Mouse (Mus musculus) right cerebral cortex, adult 2 months (tissue): ENCODE data around the gene Eef1akmt1.

Experiments used
- DNase-seq, 2 experiments: peaks; one replicate each; pipeline ENCODE4 v3.0.0; 2021 to 2022; ENCODE audit warnings: low spot score in 2 of 2

Gene Eef1akmt1

DNA sequence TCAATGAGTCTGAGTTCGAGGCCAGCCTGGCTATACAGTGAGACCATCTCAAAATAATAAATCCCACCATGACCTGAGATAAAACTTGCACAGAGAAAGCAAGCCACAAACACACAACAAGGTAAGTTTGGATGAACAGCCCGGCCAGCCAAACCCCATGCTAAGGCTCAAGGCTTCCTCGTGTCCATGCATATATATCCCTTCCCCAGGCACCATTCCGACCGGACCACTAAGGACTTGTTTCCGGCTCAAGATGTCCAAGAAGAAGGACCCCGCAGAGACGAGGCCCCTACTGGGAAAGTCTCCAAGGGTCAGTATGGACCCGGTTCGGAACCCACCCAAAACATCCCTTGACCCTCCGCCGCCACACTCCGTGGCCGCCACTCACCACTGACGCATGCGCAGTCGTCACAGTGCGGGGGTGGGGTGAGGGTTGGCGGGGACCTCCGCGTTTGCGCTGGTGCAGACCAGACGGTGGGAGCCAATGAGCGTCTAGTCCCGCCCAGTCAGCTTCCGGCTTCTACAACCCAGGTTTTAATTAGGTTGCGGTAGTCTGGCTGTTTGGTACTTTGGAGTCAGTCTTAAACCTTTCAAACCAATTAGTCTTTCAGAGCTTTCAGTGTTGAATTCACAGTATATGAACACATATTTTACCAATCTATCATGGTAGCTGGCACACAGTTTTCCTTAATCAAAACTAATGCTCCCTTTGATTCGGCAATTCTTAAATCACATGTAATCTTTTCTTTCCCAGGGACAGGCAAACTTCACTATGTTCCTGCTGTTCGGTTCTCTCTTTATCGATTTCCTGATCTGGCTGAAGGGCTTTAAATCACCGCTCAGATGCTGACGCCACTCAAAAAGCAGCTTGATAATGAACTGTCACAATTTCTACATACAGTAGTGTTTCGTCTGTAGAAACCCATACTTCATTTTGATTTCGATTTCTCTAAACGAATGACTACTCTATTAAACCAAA, at the start of gene Eef1akmt1:
Gene Eef1akmt1 (minus strand): TSS at position 458 of the 979 bp plus-strand sequence.
- DNase-seq, result peak; percentile 94 to 98

DNA sequence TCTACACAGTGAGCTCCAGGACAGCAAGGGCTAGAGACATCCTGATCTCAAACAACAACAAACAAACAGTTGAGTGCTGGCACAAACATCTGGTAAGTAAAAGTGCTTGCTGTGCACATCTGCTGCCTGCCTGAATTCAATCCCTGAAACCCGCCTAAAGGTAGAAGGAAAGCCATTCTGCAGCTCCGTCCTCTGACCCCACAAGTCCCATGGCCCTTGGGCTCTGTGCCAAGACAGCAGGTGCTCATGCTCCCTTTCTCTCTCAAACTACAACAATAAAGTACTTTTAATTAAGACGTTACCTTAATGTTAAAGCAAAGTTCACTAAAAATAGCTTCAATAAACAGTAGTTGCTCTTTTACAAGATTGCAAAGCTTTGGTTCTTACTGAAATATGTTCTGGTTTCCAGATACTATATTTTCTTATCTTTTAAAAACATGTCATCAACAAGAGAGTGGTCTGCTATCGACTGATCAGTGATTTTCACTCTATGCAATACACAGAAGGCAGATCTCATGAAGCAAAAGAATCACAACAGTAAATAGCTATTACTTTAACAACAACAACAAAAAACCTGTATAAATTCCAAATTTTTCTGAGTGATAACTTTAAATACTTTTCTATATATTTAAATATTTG, 49.3 kb upstream of the Eef1akmt1 start:
- no peak for DNase-seq

DNA sequence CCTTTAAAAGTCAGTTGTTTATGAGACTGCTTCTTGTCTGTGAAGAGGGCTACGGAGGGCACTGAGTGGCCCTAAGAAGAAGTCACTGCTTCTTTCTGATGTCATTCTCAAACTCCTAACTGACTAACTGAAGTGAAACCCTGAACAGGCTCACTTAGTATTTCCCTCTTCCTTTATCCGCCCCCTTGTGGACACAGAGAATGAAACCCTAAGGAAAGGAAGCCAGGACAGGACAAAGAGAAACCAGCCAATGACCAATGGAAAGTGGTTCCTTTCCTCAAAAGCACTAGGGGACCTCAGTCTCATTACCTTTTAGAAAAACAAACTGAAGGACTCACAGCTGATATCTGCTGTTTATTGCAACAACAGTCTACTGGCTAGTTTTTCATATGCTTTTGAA, 48.1 kb upstream of the Eef1akmt1 start:
- DNase-seq, result peak in 1 of 2 experiments; percentile 25

DNA sequence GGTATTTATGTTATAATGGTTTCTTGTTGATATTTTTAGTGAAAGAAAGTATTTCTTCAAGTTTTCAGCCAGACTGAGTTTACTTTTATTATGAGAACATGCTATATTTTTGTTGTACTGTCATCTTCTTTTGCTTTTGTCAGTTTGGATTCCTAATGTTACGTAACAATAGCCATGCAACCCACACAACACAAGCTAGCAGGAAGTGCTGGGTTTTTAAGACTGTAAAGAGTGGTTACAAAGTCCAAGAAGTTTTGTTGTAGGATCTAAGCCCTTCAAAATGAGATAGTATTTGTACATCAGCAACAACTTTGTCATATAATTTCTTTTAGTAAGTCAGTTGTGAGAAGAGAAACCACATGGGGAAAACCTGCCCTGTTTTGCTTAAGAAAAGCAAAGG, 46.3 kb upstream of the Eef1akmt1 start:
- DNase-seq, result no peak

DNA sequence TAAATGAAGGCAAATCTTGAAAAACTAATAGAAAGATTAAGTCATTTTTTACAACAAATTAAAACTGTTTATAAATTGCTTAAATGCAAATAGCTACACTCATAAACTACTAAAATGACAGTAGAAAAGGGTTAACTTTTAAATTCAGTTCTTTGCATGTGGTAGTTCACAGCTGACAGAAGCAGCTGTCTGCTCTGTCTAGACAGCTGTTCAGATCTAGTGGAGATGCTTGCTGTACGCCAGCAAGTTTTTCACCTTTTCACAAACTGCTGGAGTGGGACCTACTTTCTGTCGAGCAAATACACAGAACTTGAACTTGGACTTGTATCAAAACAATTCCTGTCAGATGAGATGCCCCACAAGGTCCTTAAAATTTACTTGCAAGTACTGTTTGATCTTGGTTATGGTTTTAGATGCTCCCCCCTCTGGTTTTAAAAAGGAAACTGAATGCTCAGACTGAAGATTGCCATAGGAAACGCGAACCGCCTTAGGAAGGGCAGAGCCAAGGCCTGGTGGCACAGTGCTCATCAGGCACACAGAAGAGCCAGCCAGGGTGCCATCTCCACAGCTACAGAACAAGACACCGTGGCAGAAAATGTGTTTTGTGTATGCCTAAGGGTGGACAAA, 45.0 kb upstream of the Eef1akmt1 start:
- DNase-seq, result no peak

DNA sequence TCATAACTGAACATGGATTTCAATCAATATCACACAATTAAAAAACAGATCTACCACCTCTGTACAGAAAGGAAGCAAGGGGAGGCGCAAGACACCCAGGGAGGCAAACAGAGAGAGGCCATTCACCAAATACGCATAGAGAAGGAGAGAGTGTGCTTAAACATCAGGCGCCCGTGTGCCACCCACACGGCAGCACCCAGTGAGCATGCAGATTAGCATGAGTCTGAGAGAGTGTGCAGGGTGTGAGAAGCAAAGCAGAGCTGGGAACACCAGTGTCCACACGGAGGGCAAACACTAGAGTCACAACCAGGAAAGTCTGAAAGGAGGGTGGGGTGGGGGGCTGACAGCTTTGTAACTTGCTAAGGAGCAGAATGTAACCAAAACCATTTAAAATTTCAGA, 44.4 kb upstream of the Eef1akmt1 start:
- no peak for DNase-seq

DNA sequence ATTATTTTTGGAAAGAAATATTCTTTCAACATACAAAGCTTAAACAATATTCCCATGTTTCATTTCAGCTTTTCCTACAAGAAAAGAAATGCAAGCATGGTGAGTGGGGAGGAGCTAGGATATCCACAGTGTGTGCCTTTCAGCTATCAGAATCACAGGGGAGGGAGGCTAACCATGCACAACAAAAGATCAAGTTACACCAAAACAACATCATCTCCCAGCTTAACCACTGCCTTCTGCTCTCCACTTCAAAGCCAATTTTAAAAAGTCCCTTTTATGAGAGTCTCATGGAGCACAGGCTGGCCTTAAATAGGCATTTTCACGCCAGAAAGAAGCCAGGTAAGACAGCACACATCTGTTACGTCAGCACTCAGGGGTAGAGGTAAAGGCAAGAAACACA, 39.6 kb upstream of the Eef1akmt1 start:
- DNase-seq, result no peak

DNA sequence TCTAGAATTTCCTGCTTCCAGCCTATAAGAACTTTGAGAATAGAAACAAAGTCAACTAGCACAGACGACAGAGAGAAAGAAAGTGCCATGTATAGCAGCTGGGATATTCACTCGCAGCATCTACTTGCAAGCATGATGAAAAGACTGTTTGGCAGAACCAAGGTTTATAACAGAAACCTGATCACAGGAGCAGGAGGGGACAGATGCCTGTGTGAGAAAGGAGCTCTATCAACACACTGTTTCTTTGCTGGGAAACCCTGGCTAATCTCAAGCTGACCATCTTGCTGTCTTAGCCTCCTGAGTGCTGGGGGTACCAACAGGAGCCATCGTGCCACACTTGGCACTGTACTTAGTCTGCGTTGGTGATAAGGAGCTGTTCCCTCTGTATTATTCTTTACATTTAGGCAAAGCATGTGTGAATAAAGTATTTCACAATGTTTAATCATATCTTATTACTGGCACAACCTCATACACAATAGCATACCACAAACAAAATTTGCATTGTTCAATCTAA, 38.5 kb upstream of the Eef1akmt1 start:
- DNase-seq, result no peak

DNA sequence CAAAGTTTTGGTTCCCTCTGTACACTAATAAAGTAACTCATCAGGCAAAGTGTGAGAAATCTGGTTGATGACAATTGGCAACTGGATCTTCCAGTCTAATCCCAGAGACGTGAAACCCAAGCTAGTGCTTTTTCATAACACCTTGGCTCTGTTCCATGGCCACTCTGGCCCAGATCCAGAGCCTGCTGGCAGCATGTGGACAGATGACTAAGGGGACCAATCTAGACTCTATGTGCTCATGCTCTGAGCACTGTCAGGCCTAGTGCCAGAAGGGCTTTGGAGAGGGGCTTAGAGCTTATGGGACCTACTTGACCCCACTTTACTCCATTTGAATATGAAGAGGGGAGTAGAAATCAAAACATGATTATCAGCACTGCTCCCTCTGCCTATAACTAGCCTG, 36.1 kb upstream of the Eef1akmt1 start:
- peak; percentile 84 for DNase-seq

DNA sequence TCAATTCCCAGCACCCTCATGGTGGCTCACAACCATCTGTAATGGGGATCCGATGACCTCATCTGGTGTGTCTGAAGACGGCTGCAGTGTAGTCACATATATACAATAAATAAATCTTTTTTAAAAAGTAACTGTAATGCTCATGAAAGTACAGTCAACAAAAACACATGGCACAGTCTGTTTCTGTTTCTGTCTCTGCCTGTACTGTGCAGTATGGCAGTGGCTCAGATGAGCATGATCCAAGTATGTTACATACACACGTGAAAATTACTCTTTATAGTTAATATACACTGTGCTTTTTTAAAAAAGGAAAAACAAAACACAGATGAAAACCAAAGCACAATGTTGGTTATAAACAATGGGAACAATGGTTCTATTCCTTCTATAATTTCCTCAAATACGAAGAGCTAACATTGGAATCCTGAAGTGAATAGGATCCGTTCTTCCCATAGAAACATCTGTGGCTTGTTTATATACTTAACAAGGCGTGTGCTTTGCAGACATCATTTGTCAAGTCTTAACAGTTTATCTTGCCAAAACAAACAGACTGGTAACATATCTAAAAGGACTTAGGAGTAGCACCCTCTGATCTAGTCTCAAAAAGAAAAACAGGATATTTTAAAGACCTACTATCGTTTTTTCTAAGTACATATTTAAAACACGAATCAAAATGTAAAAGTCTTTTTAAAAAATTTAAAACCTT, 35.4 kb upstream of the Eef1akmt1 start:
- DNase-seq, result no peak

DNA sequence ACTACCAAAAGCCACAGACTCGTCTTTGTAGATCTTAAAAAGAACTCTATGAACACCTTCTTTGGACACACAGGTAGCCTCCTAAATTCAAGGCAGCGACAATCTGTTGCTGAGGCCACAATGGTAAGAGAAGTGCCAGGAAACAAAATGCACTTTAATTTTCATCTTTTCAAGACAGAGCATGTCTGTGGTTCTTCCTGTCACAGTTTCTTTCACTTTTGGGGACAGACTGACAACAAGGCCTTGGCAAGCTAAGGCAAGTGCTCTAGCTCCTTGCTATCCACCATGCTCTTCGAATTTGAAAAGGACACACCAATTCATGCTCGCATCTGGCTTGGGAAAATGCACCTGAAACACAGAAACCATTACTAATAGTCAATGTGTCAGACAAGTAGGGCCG, 21.9 kb upstream of the Eef1akmt1 start:
- no peak for DNase-seq

DNA sequence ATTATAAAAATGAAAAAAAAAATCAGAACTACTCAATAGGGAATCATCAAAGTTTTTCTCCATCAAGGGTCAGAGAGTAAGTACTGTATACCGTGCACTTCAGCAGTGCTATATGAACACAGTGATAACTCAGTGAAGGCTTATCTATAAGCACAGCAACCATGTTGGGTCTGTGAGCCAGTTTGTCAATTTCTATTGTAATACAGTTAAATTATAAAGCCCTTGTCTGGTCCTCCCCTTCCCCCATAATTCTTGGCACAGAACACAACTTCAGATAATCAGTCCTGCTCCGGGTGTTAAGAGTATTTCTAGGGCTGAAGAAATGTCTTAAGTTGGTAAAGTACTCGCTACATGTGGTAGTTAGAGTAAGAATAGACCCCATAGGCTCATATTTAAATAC, 20.4 kb upstream of the Eef1akmt1 start:
- no peak for DNase-seq

DNA sequence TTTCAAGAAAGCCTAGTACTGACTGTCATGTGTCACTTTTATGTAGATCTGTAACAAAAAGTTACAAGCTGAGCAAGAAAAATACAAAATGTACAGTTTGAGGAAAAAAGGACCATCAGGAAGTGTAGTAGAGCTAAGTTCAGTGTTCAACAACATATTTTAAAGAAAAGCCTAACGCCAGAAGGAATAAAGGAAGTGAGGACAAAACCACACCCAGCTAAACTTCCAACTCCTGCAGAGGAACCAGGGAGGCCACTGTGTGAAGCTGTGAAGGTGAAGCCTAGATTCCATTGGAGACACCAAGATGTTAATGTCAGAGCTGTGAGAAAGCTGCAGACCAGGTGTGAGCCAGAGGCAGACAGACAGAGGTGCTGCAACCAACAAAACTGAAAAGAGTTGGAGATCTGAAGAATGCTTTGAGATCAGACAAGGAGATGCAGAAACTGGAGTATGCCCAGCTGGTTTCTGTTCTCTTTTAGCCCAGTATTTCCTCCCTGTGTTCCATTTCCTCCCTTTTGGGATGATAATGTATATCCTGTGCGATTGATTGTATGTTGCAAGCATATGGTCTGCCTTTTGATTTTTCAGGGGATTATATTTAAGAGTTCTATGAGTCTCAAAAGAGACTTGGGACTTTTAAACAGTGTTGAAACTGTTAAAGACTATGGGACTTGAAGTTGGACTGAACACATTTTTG, 5.1 kb upstream of the Eef1akmt1 start:
- DNase-seq, result no peak

DNA sequence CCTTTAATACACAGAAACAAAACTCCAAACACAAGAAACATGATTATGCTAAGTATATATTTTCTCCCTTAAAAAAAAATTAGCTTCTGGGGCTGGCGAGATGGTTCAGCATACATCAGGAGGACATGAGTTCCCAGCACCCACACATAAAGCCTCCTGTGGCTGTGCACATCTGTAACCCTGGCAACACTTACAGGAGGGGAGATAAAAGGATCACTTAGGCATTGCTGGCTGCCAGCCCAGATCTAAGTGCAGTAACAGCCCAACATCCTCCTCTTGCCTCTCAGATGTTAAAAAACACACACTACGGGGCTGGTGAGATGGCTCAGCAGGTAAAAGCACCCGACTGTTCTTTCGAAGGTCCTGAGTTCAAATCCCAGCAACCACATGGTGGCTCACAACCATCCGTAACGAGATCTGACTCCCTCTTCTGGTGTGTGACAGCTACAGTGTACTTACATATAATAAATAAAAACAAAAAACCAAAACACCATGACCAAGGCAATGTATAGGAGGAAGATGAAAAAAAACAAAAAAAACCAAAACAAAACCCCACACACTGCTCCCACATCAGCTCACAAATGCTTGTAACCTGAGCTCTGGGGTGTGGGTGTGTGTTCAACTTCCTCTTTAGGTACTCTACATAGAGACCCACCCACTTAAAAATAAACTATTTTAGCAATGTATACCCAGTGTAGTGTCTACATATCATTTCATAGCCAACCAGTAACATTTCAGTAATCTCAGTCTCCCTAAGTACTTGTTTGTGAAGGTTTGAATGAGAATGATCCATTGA, 3.6 kb upstream of the Eef1akmt1 start:
- no peak for DNase-seq

DNA sequence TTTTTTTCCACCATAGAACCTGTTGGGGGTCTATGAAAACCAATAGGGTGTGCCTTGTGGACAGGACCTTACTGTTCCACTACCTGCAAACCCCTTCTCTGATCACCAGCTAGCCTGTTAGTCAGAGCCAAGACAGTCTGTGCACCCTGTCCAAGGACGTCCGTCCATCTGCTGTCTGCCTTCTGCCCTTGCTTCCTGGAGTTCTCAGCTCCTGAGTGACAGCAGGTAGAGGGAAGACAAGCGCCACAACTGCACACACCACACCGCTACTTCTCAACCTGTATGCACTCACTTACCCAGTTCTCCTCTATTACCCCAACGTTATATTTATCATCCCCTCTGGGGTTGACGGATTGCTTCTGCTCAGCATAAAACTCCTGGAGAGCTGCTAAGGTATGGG, 5.8 kb downstream of the Eef1akmt1 start:
- DNase-seq, result no peak

DNA sequence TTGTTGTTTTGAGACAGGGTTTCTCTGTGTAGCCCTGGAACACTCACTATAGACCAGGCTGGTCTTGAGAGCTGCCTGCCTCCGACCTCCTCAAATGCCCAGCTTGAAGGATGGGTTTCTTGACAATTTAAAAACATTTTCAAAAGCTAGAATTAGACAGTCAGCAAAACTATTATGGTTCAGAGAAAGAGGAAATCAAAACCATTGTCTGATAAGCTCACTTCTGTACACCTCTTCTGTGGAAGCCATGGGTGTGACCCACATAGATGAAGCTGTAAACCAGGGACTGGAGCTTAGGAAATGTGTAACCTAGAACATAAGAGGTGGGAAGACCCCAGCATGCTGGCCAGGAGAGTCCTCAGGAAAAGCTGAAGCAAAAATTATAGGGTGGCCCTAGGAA, 14.5 kb downstream of the Eef1akmt1 start:
- DNase-seq, result no peak

DNA sequence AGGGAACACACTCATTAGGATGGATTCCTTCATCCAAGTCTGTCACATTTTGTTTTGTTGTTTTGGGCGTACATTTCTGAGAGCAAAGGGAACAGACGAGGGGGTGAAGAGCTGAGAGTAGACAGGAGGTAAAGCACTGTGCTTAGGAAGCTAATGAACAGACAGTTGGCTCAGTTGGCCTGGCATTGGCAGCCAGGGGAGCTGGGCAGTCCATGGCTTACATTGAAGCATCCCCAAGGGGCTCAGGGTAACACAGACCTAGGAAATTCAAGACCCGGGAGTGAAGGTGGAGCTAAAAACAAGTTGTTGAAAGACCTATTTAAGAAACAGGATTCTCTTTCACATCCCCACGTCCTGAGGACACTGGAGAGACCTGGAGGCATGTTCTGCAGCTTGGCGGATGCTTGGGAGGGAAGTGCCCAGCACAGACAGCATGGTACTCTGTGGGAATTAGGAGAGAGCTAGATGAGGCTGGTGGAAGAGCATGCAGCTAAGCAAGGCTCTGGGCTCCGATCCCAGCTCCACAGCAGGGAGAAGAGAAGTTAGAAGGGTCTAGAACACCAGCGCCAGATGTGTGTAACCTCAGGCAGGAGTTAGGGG, 15.8 kb downstream of the Eef1akmt1 start:
- DNase-seq, result no peak

DNA sequence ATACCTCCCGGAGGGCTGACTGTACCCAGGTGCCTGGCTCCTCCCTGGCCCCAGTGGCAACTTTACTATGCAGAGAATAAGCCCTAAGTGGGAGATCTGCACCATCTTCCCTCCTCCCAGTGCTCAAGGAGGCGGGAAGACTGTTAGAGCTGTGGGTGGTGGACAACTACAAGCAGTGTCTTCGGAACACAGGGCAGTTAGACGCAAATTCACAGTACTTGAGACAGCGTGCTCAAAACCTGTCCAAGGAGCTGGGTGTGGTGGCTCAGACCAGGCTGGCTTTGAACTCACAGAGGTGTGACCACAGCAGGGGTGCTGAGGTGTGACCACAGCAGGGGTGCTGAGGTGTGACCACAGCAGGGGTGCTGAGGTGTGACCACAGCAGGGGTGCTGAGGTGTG, 17.0 kb downstream of the Eef1akmt1 start:
- DNase-seq, result no peak

DNA sequence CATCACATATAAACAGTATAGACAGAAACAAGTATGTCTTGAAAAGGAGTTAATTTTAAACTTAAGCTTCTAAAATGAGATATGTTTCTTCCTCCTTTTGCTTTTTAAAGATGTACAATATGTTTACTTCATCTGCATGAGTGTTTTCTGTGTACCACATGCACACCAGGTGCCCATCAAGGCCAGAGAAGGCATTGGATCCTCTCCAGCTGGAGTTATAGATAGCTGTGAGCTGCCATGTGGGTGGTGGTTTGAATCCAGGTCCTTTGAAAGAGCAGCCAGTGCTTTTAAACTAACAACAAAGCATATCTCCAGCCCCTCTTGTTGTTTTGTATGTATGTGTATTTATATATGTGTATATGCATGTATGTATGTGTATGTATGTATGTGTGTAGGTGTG, 18.5 kb downstream of the Eef1akmt1 start:
- DNase-seq, result no peak

DNA sequence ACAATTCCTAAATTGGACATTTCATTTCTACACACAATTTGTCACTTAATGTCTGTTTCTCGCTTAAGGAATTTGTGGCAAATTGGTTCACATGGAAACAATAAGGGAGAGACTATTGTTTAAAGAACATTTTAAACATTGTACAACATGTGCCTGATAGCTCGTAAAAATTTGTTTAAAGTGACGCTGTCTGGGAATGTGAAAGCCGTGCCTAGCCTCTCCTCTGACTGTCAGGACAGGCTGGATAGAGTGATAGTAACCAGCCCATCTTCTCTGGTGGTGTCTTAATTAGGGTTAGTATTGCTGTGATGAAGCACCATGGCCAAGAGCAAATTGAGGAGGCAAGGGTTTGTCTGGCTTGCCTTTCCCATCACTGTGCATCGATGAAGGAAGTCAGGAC, 24.4 kb downstream of the Eef1akmt1 start:
- DNase-seq, result no peak
